Mouse (Mus musculus) lung, postnatal 25 days (tissue): ENCODE results near the gene Dguok.

Experiments
- DNase-seq: peaks from one replicate; pipeline ENCODE4 v3.0.0; 2022; ENCODE audit warnings: low spot score

Gene Dguok

GRCm38 (mm10) chr6:83506258-83507167, at the start of gene Dguok:
Gene Dguok, minus strand, starts transcription at chr6:83506969.
- peak; percentile 99 for DNase-seq

GRCm38 (mm10) chr6:83555972-83556371, 49.2 kb upstream of the Dguok start:
- DNase-seq, result no peak

- no peak for DNase-seq
Measured at GRCm38 (mm10) chr6:83548346-83548745, 41.6 kb upstream of the Dguok start.

- DNase-seq, result no peak
Measured at GRCm38 (mm10) chr6:83545778-83546177, 39.0 kb upstream of the Dguok start.

- no peak for DNase-seq
Measured at GRCm38 (mm10) chr6:83541756-83542456, 35.1 kb upstream of the Dguok start.

GRCm38 (mm10) chr6:83540017-83540416, 33.2 kb upstream of the Dguok start:
- DNase-seq, result no peak

GRCm38 (mm10) chr6:83536795-83537059, 30.0 kb upstream of the Dguok start:
- no peak for DNase-seq

GRCm38 (mm10) chr6:83536028-83536794, 29.4 kb upstream of the Dguok start, which contains the start of gene Actg2:
Gene Actg2, minus strand, starts transcription at chr6:83536265.
- no peak for DNase-seq

- DNase-seq, result no peak
Measured at GRCm38 (mm10) chr6:83532608-83533007, 25.8 kb upstream of the Dguok start.

- DNase-seq, result no peak
Measured at GRCm38 (mm10) chr6:83523194-83523593, 16.4 kb upstream of the Dguok start.

- no peak for DNase-seq
Measured at GRCm38 (mm10) chr6:83521784-83522183, 15.0 kb upstream of the Dguok start.

- DNase-seq, result no peak
Measured at GRCm38 (mm10) chr6:83518637-83519036, 11.9 kb upstream of the Dguok start.

- no peak for DNase-seq
Measured at GRCm38 (mm10) chr6:83515172-83515571, 8.4 kb upstream of the Dguok start.

- DNase-seq, result peak; percentile 75
Measured at GRCm38 (mm10) chr6:83512495-83512894, 5.7 kb upstream of the Dguok start.

GRCm38 (mm10) chr6:83510210-83510609, 3.4 kb upstream of the Dguok start:
- peak; percentile 18 for DNase-seq

- DNase-seq, result no peak
Measured at GRCm38 (mm10) chr6:83509442-83509841, 2.7 kb upstream of the Dguok start.

GRCm38 (mm10) chr6:83507168-83507546, 388 bp upstream of the Dguok start:
- no peak for DNase-seq

GRCm38 (mm10) chr6:83505554-83505953, 1.2 kb downstream of the Dguok start:
- no peak for DNase-seq

GRCm38 (mm10) chr6:83503361-83503760, 3.4 kb downstream of the Dguok start:
- DNase-seq, result no peak

- DNase-seq, result peak; percentile 58
Measured at GRCm38 (mm10) chr6:83502656-83503055, 4.1 kb downstream of the Dguok start.

GRCm38 (mm10) chr6:83501524-83502310, 5.1 kb downstream of the Dguok start:
- no peak for DNase-seq

- no peak for DNase-seq
Measured at GRCm38 (mm10) chr6:83500462-83500861, 6.3 kb downstream of the Dguok start.
